Mouse (Mus musculus) adrenal gland, postnatal 14 days (tissue): ENCODE measurements around the gene Ifit1bl2. TPM values are rescaled to one million over a fixed set of nuclear protein-coding genes. Genes with fewer than 3 reads are reported as not detected.
"Not testable (repeated sequence)": the region's sequence is repeated elsewhere in the genome, so short reads cannot be mapped to it uniquely, and the experiment has no call there.

ENCODE experiments used
- DNase-seq: peaks from one replicate; pipeline ENCODE4 v3.0.0; 2021; ENCODE audit warnings: mixed read lengths
- long read RNA-seq, 2 experiments: library from polyadenylated mRNA; stranded (forward); transcript quantifications; one replicate each; pipeline ENCODE4 v2.0.0; 2021
- total RNA-seq: library from RNA; stranded (reverse); gene quantifications from 2 replicates; pipeline ENCODE4 v1.2.3, GENCODE M21; 2021

Ifit1bl2 gene
- 0.11 and 0.15 TPM in 2 replicates for total RNA-seq
- long read RNA-seq, experiment 1, result 0 reads
- long read RNA-seq, experiment 2, result 0 reads

GRCm38 (mm10) chr19:34640623-34641022 lies at the start of gene Ifit1bl2, which contains the start of gene Ifit1:
Gene Ifit1bl2 (minus strand): TSS chr19:34640743.
Gene Ifit1 (plus strand): TSS chr19:34640871.
- DNase-seq, result peak; percentile 14

DNA sequence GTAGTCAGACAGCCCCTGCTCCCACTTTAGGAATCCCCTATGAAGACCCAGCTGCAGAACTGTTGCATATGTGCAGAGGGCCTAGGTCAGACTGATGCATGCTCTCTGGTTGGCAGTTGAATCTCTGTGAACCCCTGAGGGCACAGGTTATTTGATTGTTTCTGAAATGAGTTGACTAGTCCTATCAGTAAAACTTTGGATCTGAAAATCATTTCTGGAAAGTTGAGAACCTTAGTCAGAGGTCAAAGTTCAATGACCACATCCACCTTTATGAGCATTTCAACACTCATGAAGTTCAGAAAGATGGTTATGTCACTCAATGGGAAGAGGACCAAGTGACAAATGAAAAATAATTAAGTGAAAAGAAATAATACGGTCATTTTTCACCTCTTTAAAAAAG lies 45.0 kb upstream of the Ifit1bl2 start:
- DNase-seq, result no peak

DNA sequence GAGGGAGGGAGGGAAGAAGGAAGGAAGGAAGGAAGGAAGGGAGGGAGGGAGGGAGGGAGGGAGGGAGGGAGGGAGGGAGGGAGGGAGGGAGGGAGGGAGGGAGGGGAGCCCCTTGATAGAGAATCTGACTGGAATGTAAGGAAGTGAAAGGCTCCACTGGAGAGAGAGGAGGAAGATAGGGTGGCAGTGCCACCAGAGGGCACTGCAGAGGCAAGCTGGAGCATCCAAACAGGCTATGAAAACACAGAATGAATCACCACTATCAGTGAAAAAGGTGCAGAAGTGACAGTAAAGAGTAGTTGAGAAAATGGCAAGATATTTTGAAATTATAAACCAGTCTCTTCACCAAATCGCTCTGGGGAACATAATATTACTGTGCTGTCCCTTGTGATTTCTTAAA lies 44.3 kb upstream of the Ifit1bl2 start:
- peak; percentile 71 for DNase-seq

DNA sequence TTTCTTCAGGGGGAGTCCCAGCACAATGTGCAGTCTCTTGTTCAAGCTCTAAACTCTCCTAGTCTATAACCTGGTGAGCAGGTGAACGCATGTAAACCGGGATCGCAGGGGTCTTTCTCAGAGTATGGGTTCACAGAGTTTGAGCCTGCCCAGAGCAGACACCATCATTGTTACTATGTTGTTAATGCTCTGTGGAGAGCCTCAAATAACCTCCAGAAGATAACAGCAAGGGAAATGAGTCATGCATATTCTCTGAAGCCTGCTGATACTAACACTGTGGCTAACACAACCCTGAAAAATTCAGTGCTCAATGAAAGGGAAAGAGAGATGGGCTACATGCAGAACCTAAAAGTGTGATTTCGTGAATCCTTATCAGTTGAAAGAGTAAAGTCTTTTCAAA lies 37.9 kb upstream of the Ifit1bl2 start:
- DNase-seq, result no peak

- peak; percentile 11 for DNase-seq
Observed at GRCm38 (mm10) chr19:34673476-34673875, 32.9 kb upstream of the Ifit1bl2 start.

DNA sequence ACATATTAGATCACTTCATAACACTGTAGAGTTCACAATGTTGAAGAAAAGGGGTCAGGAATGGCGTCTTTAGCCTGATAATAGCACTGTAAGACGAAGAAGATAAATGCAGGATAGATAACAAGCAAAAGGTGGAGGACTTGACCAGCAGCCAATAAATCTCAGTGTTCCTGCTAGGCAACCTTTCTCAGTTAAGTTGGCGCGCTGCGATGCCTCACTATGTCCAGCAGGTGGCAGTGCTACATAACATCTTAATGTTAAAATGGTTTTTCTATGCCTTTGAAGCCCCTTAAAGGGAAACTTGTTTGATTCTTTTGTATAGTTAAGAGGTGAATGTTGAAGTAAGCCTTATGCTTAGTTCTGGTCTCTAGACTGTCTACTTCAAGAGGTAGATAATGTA lies 25.6 kb upstream of the Ifit1bl2 start:
- peak; percentile 70 for DNase-seq

GRCm38 (mm10) chr19:34662740-34663139 lies 22.2 kb upstream of the Ifit1bl2 start:
- no peak for DNase-seq

DNA sequence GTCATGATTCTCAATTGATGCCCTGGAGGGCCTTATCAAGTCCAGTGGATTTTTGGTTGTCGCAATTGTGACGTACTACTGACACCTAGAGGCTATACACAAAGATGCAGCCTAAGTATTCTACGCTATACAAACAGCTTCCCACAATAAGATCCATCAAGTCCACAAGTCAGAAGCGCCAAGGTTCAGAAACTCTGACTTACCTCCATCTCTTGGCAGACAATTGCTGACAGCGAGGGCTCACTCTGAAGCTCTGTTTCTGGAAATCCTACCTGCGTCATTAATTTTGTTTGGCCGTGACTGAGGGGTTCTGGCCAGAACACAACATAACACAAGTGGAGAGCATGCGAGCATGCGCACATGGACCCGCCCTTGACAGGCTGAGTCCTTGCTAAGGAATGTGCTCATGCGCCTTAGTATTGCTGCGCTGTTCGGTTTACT lies 21.5 kb upstream of the Ifit1bl2 start:
- peak; percentile 86 for DNase-seq

DNA sequence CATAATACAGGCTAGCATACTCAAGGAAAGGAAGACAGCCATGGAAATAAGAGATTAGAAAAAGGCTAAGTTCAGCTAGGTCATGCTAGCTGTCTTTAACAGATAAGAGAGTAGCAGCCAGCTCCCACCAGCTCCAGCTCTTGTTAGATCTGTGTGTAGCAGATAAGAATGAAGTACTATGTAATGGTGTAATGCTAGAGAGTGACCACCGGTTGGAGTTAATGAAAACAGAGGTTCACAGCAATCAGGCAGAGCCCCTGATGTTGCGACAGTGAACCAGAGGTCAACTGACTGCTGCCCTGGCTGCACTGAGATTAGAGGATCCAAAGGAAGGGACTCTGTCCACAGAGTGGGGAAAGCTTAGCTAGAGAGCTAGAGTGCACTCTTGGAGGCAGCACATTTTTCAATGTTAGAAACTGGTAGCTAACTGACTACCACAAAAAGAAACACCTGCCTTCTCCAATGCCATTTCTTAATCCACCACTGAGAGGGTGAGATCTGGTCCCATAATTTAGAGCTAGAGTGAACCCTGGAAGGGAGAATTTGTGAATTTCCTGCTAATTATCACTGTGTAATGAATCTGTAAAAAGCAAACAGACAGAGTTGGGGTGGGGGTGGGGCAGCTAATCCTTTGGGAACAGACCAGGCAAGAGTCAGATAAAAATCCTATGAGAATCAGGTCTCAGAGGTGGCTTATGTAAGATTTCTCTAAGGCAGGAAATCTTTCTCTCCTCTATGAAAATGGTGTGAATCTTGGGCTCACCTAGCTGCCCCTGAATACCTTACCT lies 16.2 kb upstream of the Ifit1bl2 start:
- DNase-seq, result no peak

DNA sequence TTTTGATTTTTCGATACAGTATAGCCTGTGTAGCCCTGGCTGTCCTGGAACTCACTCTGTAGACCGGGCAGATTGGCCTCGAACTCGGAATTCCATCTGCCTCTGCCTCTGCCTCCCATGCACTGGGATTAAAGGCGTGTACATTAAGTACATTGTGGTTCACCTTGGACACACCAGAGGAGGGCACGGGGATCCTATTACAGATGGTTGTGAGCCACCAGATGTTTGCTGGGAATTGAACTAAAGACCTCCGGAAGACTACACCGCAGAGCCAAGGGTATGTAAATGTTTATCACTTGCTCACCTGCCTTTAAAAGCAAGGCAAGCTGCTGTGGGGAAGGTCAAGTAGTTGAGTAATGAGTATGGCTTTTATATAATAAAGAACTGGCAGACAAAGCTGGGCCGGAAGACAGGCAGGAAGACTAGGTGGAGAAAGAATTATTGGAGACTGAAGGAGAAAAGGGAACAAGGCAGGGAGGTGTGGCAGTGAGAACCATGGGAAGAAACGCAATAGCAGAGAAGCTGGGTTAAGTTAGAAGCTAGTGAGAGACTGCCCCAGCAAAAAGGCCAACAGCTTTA lies 14.8 kb upstream of the Ifit1bl2 start:
- no peak for DNase-seq

DNA sequence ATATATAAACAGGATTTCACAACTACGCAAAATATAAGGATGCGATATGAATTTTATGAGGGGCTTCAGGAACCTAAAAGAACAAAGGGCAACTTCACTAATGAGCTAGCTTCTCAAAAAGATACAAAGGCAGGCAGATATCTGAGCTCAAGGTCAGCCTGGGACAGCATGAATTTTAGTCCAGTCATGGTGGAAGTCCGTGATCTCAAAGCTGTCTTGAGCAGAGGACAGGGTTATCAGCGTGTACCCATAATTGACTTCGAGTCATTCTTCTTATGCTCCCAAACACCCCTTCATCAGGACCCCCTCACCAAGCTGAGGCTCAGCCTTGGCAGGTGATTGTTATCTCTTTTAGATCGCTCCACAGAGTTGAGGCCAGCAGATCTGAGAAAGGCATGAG lies 10.5 kb upstream of the Ifit1bl2 start:
- no peak for DNase-seq

DNA sequence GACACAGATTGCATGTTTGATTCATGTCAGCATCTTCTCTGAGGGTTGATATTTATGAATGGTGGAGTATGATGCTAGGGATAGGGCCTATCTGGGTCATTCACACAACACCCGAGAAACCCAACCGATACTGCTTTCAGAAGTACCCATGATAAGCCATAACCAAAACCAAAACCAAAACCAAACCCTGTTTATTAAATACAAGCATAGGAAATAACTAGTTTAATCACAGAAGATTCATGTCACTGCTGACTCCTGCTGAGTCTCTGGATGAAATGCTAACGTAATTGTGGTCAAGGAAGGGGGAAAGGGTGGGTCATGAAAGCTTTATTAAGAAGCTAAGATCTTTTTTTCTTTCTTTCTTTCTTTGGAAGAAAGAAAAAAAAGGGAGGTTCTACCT lies 9.7 kb upstream of the Ifit1bl2 start:
- DNase-seq, result no peak

GRCm38 (mm10) chr19:34647630-34648029 lies 7.1 kb upstream of the Ifit1bl2 start:
- not testable (repeated sequence) for DNase-seq

DNA sequence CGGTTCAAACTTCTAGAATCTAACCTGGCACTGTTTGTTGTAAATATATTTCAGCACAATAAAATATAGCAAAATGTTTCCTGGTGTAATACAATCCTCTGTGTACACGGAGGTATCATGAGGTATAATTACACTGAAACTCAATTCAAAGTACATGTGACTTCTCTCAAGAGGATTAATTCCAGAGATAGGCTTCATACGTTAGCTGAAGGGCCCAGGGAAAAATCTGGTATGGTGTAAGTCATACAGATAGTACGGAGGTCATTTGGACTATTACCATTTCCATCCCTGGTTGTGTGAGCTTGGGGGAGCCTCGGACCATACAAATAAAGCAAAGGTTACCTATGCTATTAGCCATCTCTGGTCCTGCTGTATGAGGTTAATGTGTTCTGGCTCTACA lies 2.1 kb upstream of the Ifit1bl2 start:
- DNase-seq, result no peak

- DNase-seq, result peak; percentile 74
Observed at GRCm38 (mm10) chr19:34636933-34637557, 3.5 kb downstream of the Ifit1bl2 start.

- DNase-seq, result no peak
Observed at GRCm38 (mm10) chr19:34633484-34633883, 7.1 kb downstream of the Ifit1bl2 start.

- DNase-seq, result no peak
Observed at GRCm38 (mm10) chr19:34631487-34631886, 9.1 kb downstream of the Ifit1bl2 start.

DNA sequence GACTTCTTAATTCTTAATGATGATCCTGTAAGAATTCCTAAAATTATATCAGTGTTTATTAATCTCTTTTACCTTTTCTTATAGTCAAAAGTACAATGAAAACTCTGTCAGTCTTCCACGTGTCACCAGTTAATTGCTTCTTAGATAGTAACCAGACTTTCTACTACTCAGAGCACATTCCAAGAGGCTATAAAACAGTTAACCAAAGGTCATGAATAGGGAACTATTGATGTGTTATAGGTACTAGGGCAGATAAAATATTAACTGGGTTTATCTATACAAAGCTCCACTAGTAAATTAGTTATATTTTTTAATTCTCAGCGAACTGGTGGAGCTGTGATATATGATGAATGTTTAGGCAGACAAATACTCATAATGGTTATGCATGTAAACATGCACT lies 13.0 kb downstream of the Ifit1bl2 start:
- no peak for DNase-seq

DNA sequence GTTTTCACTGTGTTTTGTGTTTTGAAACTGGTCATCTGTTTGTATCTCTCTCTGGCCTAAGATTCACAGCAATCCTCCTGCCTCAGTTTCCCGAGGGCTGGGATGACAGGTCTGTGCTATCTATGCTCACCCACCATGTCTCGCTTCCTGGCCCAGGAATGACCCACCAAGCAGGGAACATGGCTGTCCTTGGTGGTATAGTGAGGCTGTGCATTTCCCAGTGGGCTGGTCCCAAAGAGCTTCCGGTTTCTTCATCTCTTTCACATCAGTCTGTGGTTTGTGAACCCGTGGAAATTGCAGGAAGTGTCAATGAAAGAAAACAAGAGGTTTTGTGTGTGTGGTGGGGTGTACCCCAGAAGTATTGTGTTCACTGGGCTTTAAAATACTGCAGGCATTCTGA lies 15.9 kb downstream of the Ifit1bl2 start:
- no peak for DNase-seq

DNA sequence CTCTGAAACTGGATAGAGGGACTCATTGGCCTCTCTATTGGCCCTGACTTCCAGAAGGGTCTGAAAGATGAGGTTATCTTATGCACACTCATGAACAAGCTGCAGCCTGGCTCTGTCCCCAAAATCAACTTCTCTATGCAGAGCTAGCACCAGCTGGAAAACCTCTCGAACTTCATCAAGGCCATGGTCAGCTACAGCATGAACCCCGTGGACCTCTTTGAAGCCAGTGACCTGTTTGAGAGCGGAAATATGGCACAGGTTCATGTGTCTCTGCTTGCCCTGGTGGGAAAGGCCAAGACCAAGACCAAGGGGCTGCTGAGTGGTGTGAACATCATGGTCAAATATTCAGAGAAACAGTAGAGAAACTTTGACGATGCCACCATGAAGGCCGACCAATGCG lies 16.8 kb downstream of the Ifit1bl2 start:
- DNase-seq, result no peak

DNA sequence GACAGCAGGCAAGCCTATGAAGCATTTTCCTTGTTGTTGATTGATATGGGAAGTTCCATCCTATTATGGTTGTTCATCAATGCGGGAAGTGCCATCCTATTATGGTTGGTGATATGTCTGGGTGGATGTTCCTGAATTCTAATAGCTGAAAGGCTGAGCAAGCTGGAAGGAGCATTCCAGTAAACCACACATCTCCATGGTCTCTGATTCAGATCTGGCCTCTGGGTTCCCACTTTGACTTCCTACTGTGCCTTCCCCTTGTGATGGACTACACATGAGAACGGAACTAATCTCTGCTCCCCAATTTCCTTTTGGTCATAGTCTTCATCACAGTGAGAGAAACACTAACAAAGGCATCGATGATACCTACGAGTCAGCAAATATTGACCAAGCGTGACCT lies 19.7 kb downstream of the Ifit1bl2 start:
- DNase-seq, result no peak

DNA sequence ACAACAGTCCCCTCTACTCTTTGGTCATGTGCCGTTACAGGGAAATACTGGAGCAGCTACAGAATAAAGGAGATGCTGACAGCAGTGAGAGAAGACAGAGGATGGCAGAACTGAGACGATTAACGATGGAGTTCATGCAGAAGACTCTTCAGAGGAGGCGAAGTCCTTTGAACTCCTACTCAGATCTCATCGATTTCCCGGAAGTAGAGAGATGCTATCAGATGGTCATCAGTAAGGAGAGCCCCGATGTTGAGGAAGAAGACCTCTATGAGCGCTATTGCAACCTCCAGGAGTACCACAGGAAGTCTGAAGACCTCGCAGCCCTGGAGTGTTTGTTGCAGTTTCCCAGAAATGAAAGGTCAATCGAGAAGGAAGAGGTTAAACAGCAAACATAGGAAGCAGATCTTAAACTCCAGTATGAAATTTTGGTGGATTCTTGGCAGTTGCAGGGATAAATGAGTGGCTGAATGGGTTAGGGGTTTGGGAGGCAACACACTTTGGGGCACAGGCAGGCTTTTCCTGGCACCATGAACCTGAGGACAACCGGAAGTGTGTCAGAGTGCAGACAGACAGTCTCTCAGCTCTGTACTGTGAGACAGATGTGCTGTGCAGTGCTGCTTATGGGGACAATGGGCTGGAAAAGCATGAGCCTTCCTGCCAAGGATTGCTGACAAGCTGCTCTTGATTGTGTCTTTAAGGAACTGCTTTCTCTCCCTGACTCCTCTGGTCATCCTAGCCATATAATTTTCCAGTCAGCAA lies 28.1 kb downstream of the Ifit1bl2 start:
- DNase-seq, result not testable (repeated sequence)

GRCm38 (mm10) chr19:34610118-34610517 lies 30.4 kb downstream of the Ifit1bl2 start:
- DNase-seq, result not testable (repeated sequence)
